Mouse (Mus musculus) testis, adult 2 months (tissue): ENCODE measurements around the gene Gm1113. TPM values are rescaled to one million over a fixed set of nuclear protein-coding genes. Genes with fewer than 3 reads are reported as not detected.

Experiments
- H3K27ac ChIP-seq: fragments of 200-500 bp; 2 replicates; pipeline ENCODE4 v1.5.1; 2012; ENCODE audit warnings: low read depth, low read length; ENCODE audit not compliant: control insufficient read depth, insufficient read depth
- H3K27me3 ChIP-seq: fragments of 200-500 bp; 2 replicates; pipeline ENCODE4 v1.6.1; 2012; ENCODE audit warnings: mild to moderate bottlenecking, low read length, moderate library complexity; ENCODE audit not compliant: control insufficient read depth, insufficient read depth
- H3K36me3 ChIP-seq: fragments of 200-500 bp; 2 replicates; pipeline ENCODE4 v1.6.1; 2012; ENCODE audit warnings: mild to moderate bottlenecking, low read length; ENCODE audit not compliant: control insufficient read depth, insufficient read depth
- H3K4me1 ChIP-seq: fragments of 200-500 bp; 2 replicates; pipeline ENCODE4 v1.6.1; 2012; ENCODE audit warnings: low read length; ENCODE audit not compliant: control insufficient read depth, insufficient read depth
- H3K4me3 ChIP-seq: fragments of 200-500 bp; 2 replicates; pipeline ENCODE4 v1.5.1; 2012; ENCODE audit warnings: low read depth, mild to moderate bottlenecking, low read length, moderate library complexity, mixed read lengths; ENCODE audit not compliant: control insufficient read depth
- CTCF ChIP-seq: fragments of 200-500 bp; IDR thresholded peaks from 2 replicates; pipeline ENCODE4 v1.5.1; 2012; ENCODE audit warnings: low read depth, mild to moderate bottlenecking, inconsistent platforms, low read length, moderate library complexity; ENCODE audit not compliant: control insufficient read depth, insufficient read depth, insufficient replicate concordance
- POLR2A ChIP-seq: fragments of 200-500 bp; IDR thresholded peaks from 2 replicates; pipeline ENCODE4 v1.6.1; 2012; ENCODE audit warnings: low read depth, mild to moderate bottlenecking, inconsistent platforms, low read length, moderate library complexity; ENCODE audit not compliant: control insufficient read depth
- polyA plus RNA-seq: library from polyadenylated mRNA; depleted of rRNA; stranded (reverse); fragments of >200 nt; gene quantifications from 2 replicates; pipeline ENCODE4 v1.2.3, GENCODE M21; 2012

Gm1113 gene
- polyA plus RNA-seq, 1 experiment, result not detected

DNA sequence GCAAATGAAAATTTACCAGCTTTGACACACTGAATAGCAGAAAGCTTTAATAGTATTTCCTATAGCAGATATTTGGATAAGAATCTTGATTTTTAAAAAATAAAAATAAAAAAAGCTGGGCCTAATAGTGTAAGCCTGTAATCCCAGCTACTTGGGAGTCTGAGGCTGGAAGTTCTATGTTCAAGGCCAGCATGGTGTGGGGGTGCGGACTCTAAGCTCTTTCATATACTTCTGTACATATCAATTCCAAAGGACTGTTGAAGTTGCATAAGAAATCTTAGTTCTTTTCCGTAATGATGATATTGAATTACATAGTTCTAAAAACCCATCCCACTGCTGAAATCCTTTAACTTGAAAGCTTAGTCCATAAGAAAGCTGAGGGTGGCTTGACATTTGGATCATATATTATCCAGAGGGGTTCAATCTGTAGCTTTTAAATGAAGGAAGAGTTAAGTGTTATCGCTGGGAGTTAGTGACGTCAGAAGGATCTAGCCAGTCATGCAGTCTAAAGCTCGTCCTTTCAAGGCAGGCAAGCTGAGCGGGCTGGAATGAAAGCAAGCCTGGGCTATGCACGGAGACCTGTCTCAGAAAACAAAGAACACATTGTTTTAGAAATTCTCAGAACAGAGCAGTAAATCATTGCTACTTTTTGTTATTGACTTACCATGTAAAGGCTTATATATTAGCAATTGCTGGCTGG lies 24.9 kb downstream of the Gm1113 start:
- no peak for TF ChIP-seq CTCF
- TF ChIP-seq POLR2A, result no peak
- Histone ChIP-seq H3K27ac (no peak overlapping the region), H3K27me3 (no peaks in the 10 kb centered on the region), H3K4me3 (no peak overlapping the region), H3K36me3 (no peaks in the 10 kb centered on the region), H3K4me1 (no peaks in the 10 kb centered on the region)

DNA sequence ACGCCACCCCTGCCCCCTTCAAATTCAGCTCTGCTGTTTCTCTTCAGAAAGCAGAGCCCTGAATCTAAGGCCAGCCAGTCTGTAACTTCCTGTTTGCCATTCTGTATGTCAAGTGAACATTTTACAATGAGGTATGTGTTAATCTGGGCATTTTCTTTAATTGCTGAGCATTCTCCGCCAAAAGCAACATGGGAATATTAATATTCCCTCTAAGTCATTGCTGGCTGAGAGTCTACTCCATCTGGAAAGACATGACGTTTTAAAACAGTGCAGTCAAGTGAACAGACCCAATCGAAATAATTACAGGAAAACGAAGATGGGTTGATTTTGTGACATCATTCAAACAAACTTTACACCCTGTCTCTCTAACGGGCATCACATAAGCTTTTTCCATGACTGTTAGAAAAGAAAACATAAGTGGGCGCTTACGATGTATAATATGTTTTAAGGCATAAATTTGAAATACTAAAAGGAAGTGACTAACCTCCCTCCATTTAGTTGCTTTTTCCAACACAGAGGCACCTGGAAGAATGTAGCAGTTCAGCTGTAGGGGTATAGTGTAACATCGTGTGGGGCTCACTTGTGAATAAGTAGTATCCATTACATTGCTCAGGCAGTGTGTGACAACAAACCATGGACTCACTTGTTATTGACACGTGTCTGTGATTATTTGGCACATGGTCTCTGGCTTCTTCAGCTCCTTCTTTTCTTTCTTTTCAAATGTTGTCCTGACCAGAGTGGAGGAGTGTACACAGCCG lies 26.8 kb downstream of the Gm1113 start:
- Histone ChIP-seq H3K27ac (no peak overlapping the region), H3K36me3 (no peaks in the 10 kb centered on the region), H3K27me3 (no peaks in the 10 kb centered on the region), H3K4me1 (no peaks in the 10 kb centered on the region), H3K4me3 (no peak overlapping the region)
- TF ChIP-seq CTCF, result no peak
- no peak for TF ChIP-seq POLR2A

DNA sequence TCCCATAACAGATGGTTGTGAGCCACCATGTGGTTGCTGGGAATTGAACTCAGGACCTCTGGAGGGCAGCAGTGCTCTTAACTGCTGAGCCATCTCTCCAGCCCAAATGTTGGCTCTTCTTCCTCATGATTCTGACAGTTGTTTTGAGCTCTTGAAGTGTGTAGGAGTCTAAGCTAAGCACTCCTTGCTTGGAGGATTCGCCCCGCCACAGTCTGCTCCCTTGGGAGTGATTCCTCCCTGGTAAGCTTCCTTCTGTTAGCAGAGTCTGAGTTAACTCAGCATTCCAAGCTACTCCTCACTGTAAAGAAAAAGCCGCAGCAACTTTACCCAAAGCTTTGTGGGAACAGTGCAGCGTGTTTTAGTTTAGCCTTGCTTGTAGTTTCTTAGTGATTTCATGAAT lies 29.6 kb downstream of the Gm1113 start:
- H3K36me3 ChIP-seq, result no peaks in the 10 kb centered on the region
- TF ChIP-seq CTCF (no peak), POLR2A (no peak)
- no peaks in the 10 kb centered on the region for H3K4me1 ChIP-seq
- no peaks in the 10 kb centered on the region for H3K27me3 ChIP-seq
- no peak overlapping the region for H3K27ac ChIP-seq
- H3K4me3 ChIP-seq, result no peak overlapping the region

DNA sequence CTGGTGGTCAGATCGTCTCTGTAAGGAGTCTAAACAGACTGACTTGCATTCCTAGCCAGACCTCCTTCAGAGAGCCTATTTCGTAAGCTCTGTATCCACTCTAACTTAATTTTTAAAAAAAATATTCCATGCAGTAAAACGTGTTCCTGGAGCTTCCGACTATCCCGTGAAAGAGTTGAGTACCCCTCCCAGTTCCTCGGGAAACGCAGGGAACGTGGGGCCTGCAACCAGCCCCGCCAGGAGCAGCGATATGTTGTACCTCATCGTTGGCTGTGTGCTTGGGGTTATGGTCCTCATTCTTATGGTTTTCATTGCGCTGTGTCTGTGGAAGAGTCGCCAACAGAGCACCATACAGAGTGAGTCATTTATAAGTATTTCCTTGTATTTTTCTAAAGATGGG lies 31.5 kb downstream of the Gm1113 start:
- H3K36me3 ChIP-seq, result no peaks in the 10 kb centered on the region
- H3K4me1 ChIP-seq, result no peaks in the 10 kb centered on the region
- no peak for TF ChIP-seq POLR2A
- no peak for TF ChIP-seq CTCF
- H3K27ac ChIP-seq, result no peak overlapping the region
- no peak overlapping the region for H3K4me3 ChIP-seq
- H3K27me3 ChIP-seq, result no peaks in the 10 kb centered on the region

DNA sequence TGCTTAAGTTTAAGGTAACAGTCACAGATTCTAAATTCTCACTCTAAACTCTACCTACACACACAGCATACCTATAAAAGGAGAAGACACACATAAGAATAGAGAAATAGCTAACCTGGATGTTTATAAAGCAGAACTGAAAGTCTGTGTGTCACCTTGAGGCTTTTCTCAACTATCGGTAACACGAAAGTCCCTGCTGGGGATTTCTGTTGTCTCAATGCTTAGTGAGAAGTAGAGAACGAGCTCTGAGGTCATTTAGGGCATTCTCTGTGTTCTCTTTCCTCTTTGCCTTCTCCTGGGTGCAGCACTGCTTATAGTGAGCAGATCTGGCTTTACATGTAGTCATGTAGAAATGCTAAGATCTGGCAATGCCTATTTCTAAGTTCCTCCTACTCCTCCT lies 34.1 kb downstream of the Gm1113 start:
- H3K36me3 ChIP-seq, result no peaks in the 10 kb centered on the region
- TF ChIP-seq CTCF, result no peak
- TF ChIP-seq POLR2A, result no peak

DNA sequence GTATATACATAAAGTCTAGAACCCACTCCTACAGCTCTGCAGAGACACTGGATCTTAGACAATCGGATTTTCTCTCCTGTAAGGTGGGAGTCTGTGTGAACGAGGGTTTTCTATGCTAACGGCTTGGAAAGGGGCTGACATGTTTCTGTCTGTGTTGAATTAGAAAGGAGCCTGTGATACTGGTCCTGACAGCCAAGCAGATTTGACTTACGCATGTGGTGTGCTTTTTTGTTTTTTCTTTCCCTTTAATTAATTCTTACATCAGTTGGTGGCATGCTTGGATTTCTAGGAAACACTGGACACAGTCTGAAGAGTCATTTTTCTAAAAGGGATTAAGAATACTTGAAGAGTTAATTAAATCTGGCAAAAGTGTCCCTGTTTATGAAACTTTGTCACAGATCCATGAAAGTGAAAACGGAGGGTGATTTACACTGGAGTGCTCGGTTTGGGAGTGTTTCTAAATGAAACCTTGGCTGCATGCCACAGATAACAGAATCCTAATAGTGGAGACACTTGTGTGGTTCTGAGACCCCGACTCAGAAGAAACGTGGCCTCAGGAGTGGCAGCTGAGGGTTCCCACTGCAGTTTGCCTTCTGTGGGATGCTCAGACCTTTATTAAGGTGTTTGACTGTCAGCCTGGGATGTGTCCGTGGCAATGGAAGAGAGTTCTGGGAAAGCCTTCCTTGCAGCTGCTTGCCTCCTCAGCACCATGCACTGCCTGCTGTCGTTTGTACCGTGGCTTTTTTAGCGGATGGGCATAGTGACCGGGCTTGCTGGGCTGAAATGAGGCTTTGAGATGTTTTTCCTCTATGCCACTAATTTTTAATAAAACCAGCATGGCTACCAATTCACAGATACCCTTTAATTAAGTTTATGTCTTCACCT lies 35.8 kb downstream of the Gm1113 start:
- Histone ChIP-seq H3K36me3 (no peaks in the 10 kb centered on the region), H3K4me3 (no peak overlapping the region), H3K27me3 (no peaks in the 10 kb centered on the region), H3K4me1 (no peaks in the 10 kb centered on the region), H3K27ac (no peak overlapping the region)
- TF ChIP-seq POLR2A (no peak), CTCF (no peak)

More for the DNA sequence above, 34.1 kb downstream of the Gm1113 start:
- H3K27ac ChIP-seq, result no peak overlapping the region
- no peaks in the 10 kb centered on the region for H3K27me3 ChIP-seq
- H3K4me3 ChIP-seq, result no peak overlapping the region
- H3K4me1 ChIP-seq, result no peaks in the 10 kb centered on the region

DNA sequence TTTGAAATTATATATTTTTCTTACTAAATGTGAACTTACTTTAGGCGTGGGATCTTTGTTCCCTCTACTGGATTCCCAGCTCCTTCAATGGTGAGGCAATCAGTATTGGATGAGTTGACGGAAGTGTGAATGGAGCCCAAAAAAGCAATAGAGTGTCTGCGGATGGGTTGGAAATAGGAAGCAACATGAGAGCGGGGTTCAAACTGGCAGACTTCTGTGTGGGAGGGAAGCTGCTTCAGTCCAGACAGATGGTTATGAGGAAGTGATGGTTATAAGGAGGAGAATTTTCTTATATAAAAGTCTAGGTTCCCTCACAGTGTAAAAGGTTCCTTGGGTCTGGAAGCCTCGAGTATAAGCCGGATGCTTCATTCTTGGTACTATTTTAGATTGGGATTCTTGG lies 38.6 kb downstream of the Gm1113 start:
- no peaks in the 10 kb centered on the region for H3K4me1 ChIP-seq
- TF ChIP-seq POLR2A, result no peak
- TF ChIP-seq CTCF, result no peak
- no peaks in the 10 kb centered on the region for H3K27me3 ChIP-seq
- no peaks in the 10 kb centered on the region for H3K36me3 ChIP-seq
- no peak overlapping the region for H3K27ac ChIP-seq
- no peak overlapping the region for H3K4me3 ChIP-seq
